Mouse (Mus musculus) liver, embryonic 15.5 days (tissue): ENCODE measurements around the gene Olfr968. TPM values are rescaled to one million over a fixed set of nuclear protein-coding genes. Genes with fewer than 3 reads are reported as not detected.

Source experiments
- ATAC-seq: fragments of 200-750 bp; cut with Nextera tagmentation; 2 replicates; pipeline ENCODE4 v1.8.0; 2017; ENCODE audit warnings: moderate number of reproducible peaks, mild to moderate bottlenecking, moderate library complexity; ENCODE audit not compliant: insufficient read depth
- H3K27ac ChIP-seq: fragments of 300-500 bp; sonication (generic); replicated peaks from 2 replicates; pipeline ENCODE4 v1.5.1; 2015; ENCODE audit warnings: mild to moderate bottlenecking, inconsistent platforms
- H3K27me3 ChIP-seq: fragments of 300-500 bp; sonication (generic); 2 replicates; pipeline ENCODE4 v1.6.1; 2015; ENCODE audit warnings: mild to moderate bottlenecking, inconsistent platforms
- H3K36me3 ChIP-seq: fragments of 300-500 bp; sonication (generic); replicated peaks from 2 replicates; pipeline ENCODE4 v1.6.1; 2015; ENCODE audit warnings: moderate library complexity, mild to moderate bottlenecking, inconsistent platforms
- H3K4me1 ChIP-seq: fragments of 300-500 bp; sonication (generic); replicated peaks from 2 replicates; pipeline ENCODE4 v1.6.1; 2015; ENCODE audit warnings: inconsistent platforms
- H3K4me2 ChIP-seq: fragments of 300-500 bp; sonication (generic); 2 replicates; pipeline ENCODE4 v1.6.1; 2015; ENCODE audit warnings: moderate library complexity, mild to moderate bottlenecking, inconsistent platforms
- H3K4me3 ChIP-seq: fragments of 300-500 bp; sonication (generic); replicated peaks from 2 replicates; pipeline ENCODE4 v1.5.1; 2015; ENCODE audit warnings: mild to moderate bottlenecking, inconsistent platforms
- H3K9ac ChIP-seq: fragments of 300-500 bp; sonication (generic); 2 replicates; pipeline ENCODE4 v1.6.1; 2015; ENCODE audit warnings: moderate library complexity, mild to moderate bottlenecking, inconsistent platforms
- H3K9me3 ChIP-seq: fragments of 300-500 bp; sonication (generic); replicated peaks from 2 replicates; pipeline ENCODE4 v1.6.1; 2016; ENCODE audit warnings: inconsistent platforms
- WGBS: fragments of 180-500 bp; shearing (Covaris S2); methylation state at CpG from one replicate; pipeline ENCODE4 v1.1.7; 2015; ENCODE audit warnings: mixed read lengths; ENCODE audit not compliant: insufficient replicate concordance; 5-methylcytosine and 5-hydroxymethylcytosine counted together
- polyA plus RNA-seq: library from polyadenylated mRNA; unstranded; fragments of >200 nt; fragmentation: Nextera tagmentation; extraction: Ambion mirVana; gene quantifications from 2 replicates; pipeline ENCODE4 v1.2.1, GENCODE M21; 2015

Olfr968 gene
- polyA plus RNA-seq: not detected in 2 replicates

DNA sequence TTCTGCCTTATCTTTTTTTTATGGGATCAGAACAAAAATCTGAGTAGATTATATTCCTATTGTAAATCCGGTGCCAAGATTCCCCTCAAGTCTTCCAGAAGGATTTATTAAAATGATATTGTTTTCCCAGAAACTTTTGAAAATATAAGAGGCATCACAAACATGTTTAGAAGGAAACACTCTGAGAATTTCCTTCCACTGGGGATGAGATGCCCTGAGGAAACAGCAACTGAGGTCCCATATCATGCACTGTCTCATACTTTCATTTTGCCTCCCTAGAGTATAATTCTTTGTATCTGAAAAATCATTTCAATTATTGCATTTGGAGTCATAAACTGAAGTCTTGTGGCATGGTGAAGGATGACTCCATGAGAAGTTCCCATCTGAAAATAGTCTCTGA, at the start of gene Olfr968:
Gene Olfr968, minus strand, starts transcription at position 101 of the 400 bp plus-strand sequence.
- no peaks in the 10 kb centered on the region for H3K27me3 ChIP-seq
- H3K4me2 ChIP-seq: no peak within 1 kb of the TSS
- no peak within 1 kb of the TSS for H3K4me3 ChIP-seq
- no peaks in the 10 kb centered on the region for H3K9me3 ChIP-seq
- H3K9ac ChIP-seq: no peak within 1 kb of the TSS
- no peak within 1 kb of the TSS for H3K27ac ChIP-seq
- H3K36me3 ChIP-seq: no peaks in the 10 kb centered on the region
- H3K4me1 ChIP-seq: no peaks in the 10 kb centered on the region
- ATAC-seq: no peak
- WGBS: 53% methylated on average over 1 of the region's 1 CpGs

DNA sequence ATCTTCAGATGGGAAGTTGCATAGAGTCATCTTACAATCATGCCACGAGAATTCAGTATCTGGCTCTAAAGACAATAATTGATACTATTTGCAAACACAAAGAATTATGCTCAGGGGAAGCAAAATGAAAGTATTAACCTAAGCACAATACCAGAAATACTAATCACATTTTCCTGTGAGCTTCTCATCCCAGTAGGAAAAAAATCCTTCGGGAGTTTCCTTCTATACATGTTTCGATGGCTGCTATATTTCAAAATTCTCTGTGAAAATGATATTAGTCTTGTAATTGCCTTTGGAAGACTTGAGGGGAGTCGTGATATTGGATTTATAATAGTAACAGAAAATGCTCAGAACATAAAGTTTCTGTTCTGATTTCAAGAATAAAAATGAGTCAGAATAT, 25.5 kb upstream of the Olfr968 start, which contains the start of gene Olfr970:
Gene Olfr970, plus strand, starts transcription at position 301 of the 400 bp plus-strand sequence.
- no peaks in the 10 kb centered on the region for H3K27me3 ChIP-seq
- no peak within 1 kb of the TSS for H3K9ac ChIP-seq
- ATAC-seq: no peak
- WGBS: 52% methylated on average over 4 of the region's 4 CpGs
- no peak within 1 kb of the TSS for H3K27ac ChIP-seq
- no peaks in the 10 kb centered on the region for H3K9me3 ChIP-seq
- no peak within 1 kb of the TSS for H3K4me3 ChIP-seq
- H3K4me1 ChIP-seq: no peaks in the 10 kb centered on the region
- no peaks in the 10 kb centered on the region for H3K36me3 ChIP-seq
- H3K4me2 ChIP-seq: no peak within 1 kb of the TSS

DNA sequence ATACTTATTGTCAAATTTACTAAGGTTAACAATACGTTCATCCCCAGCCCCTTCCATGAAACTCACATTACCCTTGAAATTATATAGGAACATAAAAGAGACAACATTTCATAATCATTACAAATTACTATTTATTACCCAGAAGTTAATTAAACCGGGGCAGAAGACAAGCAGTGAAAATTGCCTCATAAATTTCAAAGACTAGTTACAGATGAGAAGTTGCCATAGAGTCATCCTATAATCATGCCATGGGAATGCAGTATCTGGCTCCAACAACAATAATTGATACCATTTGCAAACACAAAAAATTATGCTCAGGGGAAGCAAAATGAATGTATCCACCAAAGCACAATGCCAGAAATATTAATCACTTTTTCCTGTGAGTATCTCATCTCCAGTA, 7.5 kb upstream of the Olfr968 start, which contains the start of gene Olfr969:
Gene Olfr969, plus strand, starts transcription at position 388 of the 400 bp plus-strand sequence.
- no peak within 1 kb of the TSS for H3K27ac ChIP-seq
- H3K9ac ChIP-seq: no peak within 1 kb of the TSS
- H3K4me1 ChIP-seq: no peaks in the 10 kb centered on the region
- 46% methylated on average over 2 of the region's 2 CpGs for WGBS
- ATAC-seq: no peak
- H3K9me3 ChIP-seq: no peaks in the 10 kb centered on the region
- H3K27me3 ChIP-seq: no peaks in the 10 kb centered on the region
- H3K4me2 ChIP-seq: no peak within 1 kb of the TSS
- H3K4me3 ChIP-seq: no peak within 1 kb of the TSS
- no peaks in the 10 kb centered on the region for H3K36me3 ChIP-seq

DNA sequence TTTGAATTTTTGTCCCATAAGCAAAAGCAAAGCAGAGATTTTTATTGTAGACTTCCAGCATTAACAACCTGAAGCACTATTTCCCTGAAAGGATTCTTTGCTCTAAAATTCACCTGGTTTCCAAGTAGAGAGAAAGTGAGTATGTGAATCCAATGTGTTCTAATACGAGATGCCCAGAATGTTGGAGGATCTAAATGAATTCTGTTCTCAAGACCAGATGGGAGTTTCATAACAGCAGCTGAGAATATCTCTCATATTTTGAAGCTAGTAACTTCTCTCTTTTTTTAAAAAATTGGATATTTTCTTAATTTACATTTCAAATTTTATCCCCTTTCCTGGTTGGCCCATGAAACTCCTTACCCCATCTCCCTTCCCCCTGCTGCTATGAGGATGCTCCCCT, 36.6 kb downstream of the Olfr968 start:
- H3K4me2 ChIP-seq: no peak overlapping the region
- no peak overlapping the region for H3K9ac ChIP-seq
- H3K9me3 ChIP-seq: no peaks in the 10 kb centered on the region
- no peak overlapping the region for H3K27ac ChIP-seq
- WGBS: 77% methylated on average over 1 of the region's 1 CpGs
- no peaks in the 10 kb centered on the region for H3K27me3 ChIP-seq
- H3K36me3 ChIP-seq: no peaks in the 10 kb centered on the region
- ATAC-seq: no peak
- no peaks in the 10 kb centered on the region for H3K4me1 ChIP-seq
- no peak overlapping the region for H3K4me3 ChIP-seq

DNA sequence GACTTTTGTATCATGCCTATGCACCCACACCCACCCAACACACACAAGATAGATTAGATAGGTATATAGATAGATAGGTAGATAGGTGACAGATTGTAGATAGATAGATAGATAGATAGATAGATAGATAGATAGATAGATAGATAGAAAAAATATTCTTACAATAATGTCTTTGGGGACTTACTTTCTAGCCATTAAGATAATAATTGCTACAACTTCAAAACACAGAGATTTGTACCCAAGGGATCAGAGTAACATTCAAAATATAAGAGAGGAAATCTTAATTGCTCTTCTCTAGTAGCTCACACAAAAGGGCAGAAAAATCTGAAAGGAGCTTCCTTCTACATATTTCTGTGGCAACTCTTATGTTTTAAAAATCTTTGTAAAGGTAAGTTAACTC, 37.1 kb downstream of the Olfr968 start, which contains the start of gene Olfr967:
Gene Olfr967, plus strand, starts transcription at position 301 of the 400 bp plus-strand sequence.
- H3K4me2 ChIP-seq: no peak within 1 kb of the TSS
- H3K9me3 ChIP-seq: no peaks in the 10 kb centered on the region
- no peaks in the 10 kb centered on the region for H3K27me3 ChIP-seq
- H3K27ac ChIP-seq: no peak within 1 kb of the TSS
- H3K4me3 ChIP-seq: no peak within 1 kb of the TSS
- H3K4me1 ChIP-seq: no peaks in the 10 kb centered on the region
- H3K9ac ChIP-seq: no peak within 1 kb of the TSS
- ATAC-seq: no peak
- no peaks in the 10 kb centered on the region for H3K36me3 ChIP-seq

DNA sequence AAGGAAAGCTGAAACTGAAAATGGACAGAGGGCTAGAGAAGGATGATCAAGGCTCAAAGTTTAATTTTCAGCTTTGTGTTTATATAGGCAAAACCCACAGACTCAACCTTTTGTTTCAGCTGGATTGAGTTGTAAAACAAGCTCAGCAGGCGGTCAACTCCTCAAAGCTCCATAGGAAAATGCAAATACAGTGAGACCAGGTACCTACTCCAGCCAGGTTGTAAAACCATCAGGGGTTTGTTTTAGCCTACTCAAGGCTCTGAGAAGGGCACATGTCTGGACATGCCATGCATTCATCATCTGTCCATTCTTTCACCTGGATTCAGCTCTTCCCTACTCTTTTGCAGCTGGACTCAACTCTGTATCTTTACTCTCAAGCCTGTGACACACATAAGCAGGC, 42.3 kb downstream of the Olfr968 start:
- 59% methylated on average over 1 of the region's 1 CpGs for WGBS
- no peaks in the 10 kb centered on the region for H3K36me3 ChIP-seq
- no peaks in the 10 kb centered on the region for H3K4me1 ChIP-seq
- H3K9me3 ChIP-seq: no peaks in the 10 kb centered on the region
- no peak overlapping the region for H3K9ac ChIP-seq
- no peak overlapping the region for H3K4me2 ChIP-seq
- H3K27ac ChIP-seq: no peak overlapping the region
- ATAC-seq: no peak
- no peak overlapping the region for H3K4me3 ChIP-seq
- H3K27me3 ChIP-seq: no peaks in the 10 kb centered on the region

DNA sequence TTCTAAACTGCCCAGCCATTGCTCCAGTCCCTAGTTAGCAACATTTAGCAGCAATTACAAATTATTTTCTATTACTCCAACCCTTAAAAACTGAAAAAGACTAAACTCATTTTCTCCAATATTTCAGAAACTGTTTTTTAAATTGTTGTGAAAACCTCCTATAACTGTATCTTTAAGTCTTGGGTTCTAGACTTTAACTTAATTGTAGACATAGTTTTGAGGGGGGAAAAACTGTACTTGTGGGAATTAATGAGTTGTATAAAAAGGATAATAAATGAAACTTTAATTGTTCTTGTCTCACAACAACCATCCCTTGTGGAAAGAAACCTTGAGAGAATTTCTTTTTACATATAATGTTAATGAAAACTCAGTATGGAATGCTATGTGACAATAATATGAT, 52.4 kb downstream of the Olfr968 start, which contains the start of gene Olfr150:
Gene Olfr150, plus strand, starts transcription at position 301 of the 400 bp plus-strand sequence.
- H3K9ac ChIP-seq: no peak within 1 kb of the TSS
- no peak within 1 kb of the TSS for H3K4me3 ChIP-seq
- no peaks in the 10 kb centered on the region for H3K27me3 ChIP-seq
- H3K4me1 ChIP-seq: no peaks in the 10 kb centered on the region
- no peak within 1 kb of the TSS for H3K4me2 ChIP-seq
- H3K9me3 ChIP-seq: no peaks in the 10 kb centered on the region
- no peak for ATAC-seq
- H3K27ac ChIP-seq: no peak within 1 kb of the TSS
- H3K36me3 ChIP-seq: no peaks in the 10 kb centered on the region

Other genes starting within 250 kb of the Olfr968 start
- gene Olfr958, start 229.2 kb downstream of the Olfr968 start, polyA plus RNA-seq: not detected in 2 replicates
- not detected in 2 replicates for gene Olfr959, start 207.7 kb downstream of the Olfr968 start, polyA plus RNA-seq
- gene AW551984, start 178.8 kb downstream of the Olfr968 start, polyA plus RNA-seq: 3.2 and 4.6 TPM in 2 replicates
- gene Olfr148, start 172.6 kb downstream of the Olfr968 start, polyA plus RNA-seq: not detected in 2 replicates
- gene Olfr960, start 161.9 kb downstream of the Olfr968 start, polyA plus RNA-seq: not detected in 2 replicates
- not detected in 2 replicates for gene Olfr961, start 138.2 kb downstream of the Olfr968 start, polyA plus RNA-seq
- not detected in 2 replicates for gene Olfr963, start 116.0 kb downstream of the Olfr968 start, polyA plus RNA-seq
- not detected in 2 replicates for gene Olfr149, start 76.1 kb downstream of the Olfr968 start, polyA plus RNA-seq
- not detected in 2 replicates for gene Olfr965, start 71.9 kb downstream of the Olfr968 start, polyA plus RNA-seq
- gene Olfr150, start 52.3 kb downstream of the Olfr968 start, polyA plus RNA-seq: not detected in 2 replicates
- not detected in 2 replicates for gene Olfr967, start 37.0 kb downstream of the Olfr968 start, polyA plus RNA-seq
- not detected in 2 replicates for gene Olfr969, start 7.7 kb upstream of the Olfr968 start, polyA plus RNA-seq
- gene Olfr970, start 25.6 kb upstream of the Olfr968 start, polyA plus RNA-seq: not detected in 2 replicates
- gene Olfr971, start 53.6 kb upstream of the Olfr968 start, polyA plus RNA-seq: not detected in 2 replicates
- not detected in 2 replicates for gene Olfr972, start 83.2 kb upstream of the Olfr968 start, polyA plus RNA-seq
- not detected in 2 replicates for gene Olfr229, start 124.1 kb upstream of the Olfr968 start, polyA plus RNA-seq
- not detected in 2 replicates for gene Olfr974, start 154.2 kb upstream of the Olfr968 start, polyA plus RNA-seq
- gene Olfr975, start 168.8 kb upstream of the Olfr968 start, polyA plus RNA-seq: not detected in 2 replicates
- gene Olfr976, start 177.9 kb upstream of the Olfr968 start, polyA plus RNA-seq: not detected in 2 replicates
- gene Olfr978, start 208.9 kb upstream of the Olfr968 start, polyA plus RNA-seq: not detected in 2 replicates
- not detected in 2 replicates for gene Olfr979, start 220.2 kb upstream of the Olfr968 start, polyA plus RNA-seq
- gene Olfr980, start 226.3 kb upstream of the Olfr968 start, polyA plus RNA-seq: not detected in 2 replicates
- gene Olfr981, start 238.2 kb upstream of the Olfr968 start, polyA plus RNA-seq: not detected in 2 replicates